Mouse (Mus musculus) frontal cortex, adult 2 months (tissue): ENCODE measurements around the gene Fam92a. TPM values are rescaled to one million over a fixed set of nuclear protein-coding genes. Genes with fewer than 3 reads are reported as not detected.
"Not testable (repeated sequence)": the region's sequence is repeated elsewhere in the genome, so short reads cannot be mapped to it uniquely, and the experiment has no call there.

Experiments
- DNase-seq, 2 experiments: peaks; one replicate each; pipeline ENCODE4 v3.0.0; 2022; ENCODE audit warnings: low spot score in 1 of 2; ENCODE audit errors: extremely low spot score in 1 of 2
- polyA plus RNA-seq: library from polyadenylated mRNA; depleted of rRNA; stranded (reverse); fragments of >200 nt; gene quantifications from 2 replicates; pipeline ENCODE4 v1.2.3, GENCODE M21; 2012; rRNA removed

Gene Fam92a
- 66.6 and 71.9 TPM in 2 replicates for polyA plus RNA-seq

- DNase-seq, result peak in 1 of 2 experiments; percentile 61
These were observed at the start of gene Fam92a for GRCm38 (mm10) chr4:12171318-12172091. Gene Fam92a (minus strand): TSS chr4:12172015.

DNA sequence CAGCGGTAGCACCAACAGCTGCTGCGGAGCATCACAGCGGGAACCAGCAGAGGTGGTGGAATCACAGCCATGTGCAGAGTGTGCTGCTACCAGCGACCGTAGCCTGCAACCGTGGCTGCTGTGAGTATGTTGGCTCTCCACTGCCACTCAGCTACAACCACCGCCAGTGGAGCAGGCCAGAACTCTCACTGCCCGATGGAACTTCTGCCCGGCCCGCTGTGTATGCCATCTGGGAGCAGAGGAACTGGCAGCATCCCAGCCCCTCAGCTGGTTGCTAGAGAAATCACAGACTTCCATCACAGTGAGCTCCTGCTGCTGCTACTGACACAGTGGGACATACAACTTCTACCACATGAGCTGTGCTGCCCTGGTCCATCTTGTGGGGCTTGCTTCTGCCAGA lies 7.2 kb upstream of the Fam92a start:
- peak; percentile 31 to 61 for DNase-seq

DNA sequence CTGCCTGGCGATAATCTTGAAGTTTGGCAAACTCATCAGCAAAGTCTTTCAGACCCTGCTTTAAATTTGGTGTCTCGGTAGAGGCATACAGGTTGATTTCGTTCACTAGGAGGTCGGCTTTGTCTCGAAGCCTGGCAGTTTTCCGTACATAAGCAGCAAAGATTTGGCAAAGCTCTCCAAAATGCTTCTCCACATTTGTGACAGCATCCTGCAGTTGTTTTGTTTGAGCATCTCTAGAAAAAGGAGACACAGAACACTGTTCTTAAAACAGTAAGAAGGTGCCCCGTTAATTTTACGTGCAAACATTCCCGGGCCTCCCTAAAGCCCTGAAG lies 863 bp downstream of the Fam92a start:
- DNase-seq, result peak in 1 of 2 experiments; percentile 34

GRCm38 (mm10) chr4:12147660-12148059 lies 24.2 kb downstream of the Fam92a start:
- DNase-seq, result no peak

- not testable (repeated sequence) for DNase-seq
These were observed 30.3 kb downstream of the Fam92a start for GRCm38 (mm10) chr4:12141516-12141915.

- peak in 1 of 2 experiments; percentile 12 for DNase-seq
These were observed 31.2 kb downstream of the Fam92a start for GRCm38 (mm10) chr4:12140592-12141062.

GRCm38 (mm10) chr4:12140141-12140567 lies 31.7 kb downstream of the Fam92a start, which contains the start of gene Rbm12b1:
Gene Rbm12b1 (plus strand): TSS chr4:12140264.
- peak; percentile 56 to 86 for DNase-seq

Other genes starting within 250 kb of the Fam92a start
- gene Gm10604, start 190.8 kb downstream of the Fam92a start, polyA plus RNA-seq, result 0.06 TPM in 1 of 2 replicates, not detected in the other
- gene Rbm12b2, start 82.6 kb downstream of the Fam92a start, polyA plus RNA-seq, result 13.7 and 13.8 TPM in 2 replicates
- 14.6 and 15.9 TPM in 2 replicates for gene Rbm12b1, start 31.8 kb downstream of the Fam92a start, polyA plus RNA-seq